Mouse (Mus musculus) spleen, postnatal 14 days (tissue): Measurements from ENCODE around the gene Tmem72.

Experiments used
- DNase-seq, 2 experiments: peaks; one replicate each; pipeline ENCODE4 v3.0.0; 2021 to 2022; ENCODE audit warnings: low spot score in 2 of 2

Tmem72 gene

DNA sequence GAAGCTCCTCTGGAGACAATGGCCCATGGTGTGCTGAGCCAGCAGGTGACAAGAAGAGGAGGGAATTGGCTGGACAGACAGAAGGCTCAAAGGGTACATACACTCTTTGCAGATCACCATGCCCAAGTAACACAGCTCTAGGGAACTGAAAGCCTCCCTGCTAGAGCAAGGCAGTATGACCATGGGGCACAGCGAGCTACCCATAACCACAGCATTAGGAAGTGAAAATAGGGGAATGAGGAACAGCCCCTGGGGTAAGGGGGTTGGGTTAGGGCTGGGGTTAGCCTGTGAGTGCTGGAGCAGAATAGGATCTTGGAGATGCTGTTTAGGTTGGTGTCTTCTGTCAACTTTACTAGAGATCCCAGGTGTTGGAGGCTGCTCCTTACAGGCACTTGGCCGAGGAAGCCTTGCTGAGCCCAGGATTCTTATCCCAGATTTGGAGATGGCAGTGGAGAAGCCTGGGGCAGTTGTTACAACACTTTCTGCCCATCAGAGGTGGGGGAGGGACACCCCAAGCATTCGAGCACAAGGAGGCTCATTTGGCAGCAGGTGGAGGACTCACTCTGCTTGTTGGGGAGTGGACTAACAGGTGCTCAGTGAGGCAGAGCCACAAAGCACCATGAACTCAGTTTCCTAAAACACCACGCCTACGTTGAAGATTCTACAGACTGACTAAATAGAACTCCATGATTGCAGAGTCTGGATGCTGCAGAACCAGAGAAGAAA lies 37.0 kb downstream of the Tmem72 start:
- DNase-seq, result peak in 1 of 2 experiments; percentile 29

DNA sequence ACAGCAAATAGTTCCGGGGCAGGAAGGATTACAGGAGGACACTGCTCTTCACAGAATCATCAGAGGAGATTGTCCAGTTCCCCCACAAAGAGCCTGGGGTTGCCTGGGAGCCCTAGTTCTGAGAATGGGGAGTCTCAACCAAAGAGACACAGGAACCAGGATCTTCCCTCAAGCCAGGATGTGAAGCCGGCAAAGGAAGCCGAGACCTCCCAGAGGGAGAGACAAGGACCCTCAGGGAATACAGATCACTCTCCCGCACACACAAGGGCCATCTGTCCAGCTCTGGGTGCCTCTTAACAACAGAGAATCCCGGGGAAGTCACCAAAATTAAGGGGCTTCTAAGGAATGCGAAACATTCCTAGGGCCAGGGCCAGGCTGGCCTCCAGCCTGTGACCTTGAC lies 39.4 kb downstream of the Tmem72 start:
- no peak for DNase-seq

DNA sequence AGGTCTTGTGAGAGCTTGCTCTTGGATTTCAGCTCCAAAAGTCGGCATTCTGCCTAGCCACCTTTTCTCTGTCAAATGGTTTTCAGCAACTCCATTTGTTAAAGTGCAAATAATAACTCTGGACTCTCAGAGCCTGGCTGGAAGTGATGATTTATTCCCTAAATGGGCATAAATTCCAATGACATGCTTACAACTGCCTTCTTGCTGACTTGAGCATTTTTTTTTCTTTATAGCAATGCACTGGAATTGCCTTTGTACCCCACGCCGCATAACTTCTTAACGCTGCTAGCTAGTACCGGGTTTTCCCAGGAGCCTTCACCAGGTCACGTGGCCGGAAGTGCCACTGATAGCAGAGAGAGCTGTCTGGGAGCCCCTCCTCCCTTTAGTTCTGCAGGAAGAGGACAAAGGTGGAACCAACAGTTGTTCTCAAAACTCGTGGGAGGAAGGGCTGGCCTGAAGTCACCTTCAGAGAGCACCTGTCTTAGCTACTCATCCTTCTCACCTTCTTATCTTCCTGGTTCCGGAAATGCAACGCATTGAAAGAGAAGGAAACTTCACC lies 40.3 kb downstream of the Tmem72 start:
- no peak for DNase-seq

DNA sequence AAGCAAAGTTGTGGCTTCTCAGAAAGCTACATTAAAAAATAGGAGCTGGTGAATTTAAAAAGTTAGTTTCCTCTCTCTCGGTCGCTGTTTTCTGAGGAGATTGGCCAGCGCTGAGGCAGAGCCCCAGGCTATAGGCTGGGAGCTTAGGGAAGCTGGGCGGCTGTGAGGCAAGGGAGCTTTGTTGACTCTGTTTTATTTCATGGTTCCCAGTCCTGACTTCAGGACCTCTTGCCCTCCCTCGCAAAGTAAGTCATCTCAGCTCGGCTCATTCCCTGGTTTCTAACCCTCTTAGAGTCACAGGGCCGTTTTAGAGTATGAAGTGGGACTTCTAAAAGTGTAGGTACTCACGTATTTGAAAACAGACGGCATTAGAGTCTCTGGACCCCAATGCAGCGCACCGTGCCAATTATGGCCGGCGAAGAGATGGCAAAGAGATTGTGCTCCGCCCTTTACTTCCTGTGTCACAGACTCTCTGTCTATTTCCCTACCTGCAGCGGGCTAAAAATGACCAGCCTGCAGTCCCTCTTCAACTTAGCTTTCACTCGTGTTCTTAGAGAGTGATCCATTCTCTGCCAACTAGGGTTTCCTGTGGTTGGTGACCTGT lies 42.3 kb downstream of the Tmem72 start:
- DNase-seq, result no peak

- peak; percentile 76 to 82 for DNase-seq
These were observed 43.0 kb downstream of the Tmem72 start, which contains the start of gene Rassf4 for GRCm38 (mm10) chr6:116673471-116674282. Rassf4 (minus strand) TSS chr6:116673952.

- no peak for DNase-seq
These were observed 44.4 kb downstream of the Tmem72 start for GRCm38 (mm10) chr6:116672349-116672748.

- DNase-seq, result no peak
These were observed 44.9 kb downstream of the Tmem72 start for GRCm38 (mm10) chr6:116671768-116672167.

- no peak for DNase-seq
These were observed 45.7 kb downstream of the Tmem72 start for GRCm38 (mm10) chr6:116671031-116671430.

- DNase-seq, result no peak
These were observed 46.6 kb downstream of the Tmem72 start for GRCm38 (mm10) chr6:116670144-116670543.

- DNase-seq, result no peak
These were observed 47.8 kb downstream of the Tmem72 start for GRCm38 (mm10) chr6:116668682-116669470.

DNA sequence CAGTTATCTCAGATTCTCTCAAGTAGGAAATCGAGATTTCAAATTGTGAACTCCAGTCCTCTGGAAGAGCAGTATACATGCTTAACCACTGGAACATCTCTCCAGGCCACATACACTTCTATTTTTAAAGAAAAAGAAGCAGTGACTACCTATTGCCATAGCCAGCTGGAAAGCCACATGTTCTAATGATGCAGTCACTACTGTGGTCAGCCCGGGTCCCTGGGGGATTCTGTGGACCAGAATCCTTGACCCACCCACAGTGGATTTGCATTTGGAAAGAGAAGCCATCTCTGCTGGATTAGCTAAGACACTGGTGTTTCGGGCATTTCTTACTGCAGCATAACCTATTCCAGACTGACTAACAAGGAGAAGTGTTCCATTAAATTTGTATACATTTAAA lies 49.3 kb downstream of the Tmem72 start:
- DNase-seq, result no peak

DNA sequence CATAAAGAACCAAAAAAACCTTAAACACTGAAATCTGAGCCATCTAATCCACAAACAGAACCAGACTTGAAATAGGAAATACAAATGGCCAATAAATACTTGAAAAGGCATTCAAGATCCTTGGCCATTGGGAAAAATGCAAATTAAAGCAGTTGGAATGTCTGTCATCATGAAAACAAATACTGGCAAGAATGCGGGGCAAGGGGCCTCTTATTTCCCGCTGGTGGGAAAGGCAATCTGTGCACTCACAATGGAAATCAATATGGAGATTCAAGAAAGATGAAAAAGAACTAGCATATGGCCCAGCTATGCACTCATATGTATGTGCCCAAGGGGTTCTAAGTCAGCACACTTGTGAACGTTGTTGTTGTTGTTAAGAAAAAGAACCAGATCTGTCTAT lies 49.8 kb downstream of the Tmem72 start:
- DNase-seq, result no peak

DNA sequence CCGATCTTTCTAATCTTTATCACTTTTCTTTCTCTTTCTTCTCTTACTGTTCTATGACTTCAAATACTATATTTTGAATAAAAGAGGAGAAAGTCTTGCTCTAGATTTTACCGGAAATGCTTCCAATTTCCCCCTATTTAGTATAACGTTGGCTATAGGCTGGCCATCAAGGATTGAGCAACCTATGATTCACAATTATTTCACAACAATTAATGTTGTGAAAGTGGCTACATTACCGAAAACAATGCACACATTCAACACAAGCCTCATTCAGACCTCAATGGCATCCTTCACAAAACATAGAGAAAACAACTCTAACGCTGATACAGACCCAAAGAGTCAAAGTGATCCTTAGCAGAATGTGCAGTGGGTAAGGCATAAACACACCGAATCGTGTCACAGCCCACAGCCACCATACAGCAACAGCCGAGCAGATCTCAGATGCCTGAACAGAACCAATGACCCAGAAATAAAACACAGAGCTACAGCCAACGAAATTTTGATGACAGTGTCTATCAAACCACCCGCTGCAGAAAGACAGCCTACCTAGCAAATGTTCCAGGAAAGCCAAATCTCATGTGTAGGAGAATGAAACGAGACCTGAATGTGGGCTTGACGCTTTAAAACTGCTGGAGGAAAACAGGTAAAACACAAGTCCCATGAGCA lies 50.5 kb downstream of the Tmem72 start:
- no peak for DNase-seq

- no peak for DNase-seq
These were observed 51.9 kb downstream of the Tmem72 start for GRCm38 (mm10) chr6:116664830-116665229.

- no peak for DNase-seq
These were observed 52.7 kb downstream of the Tmem72 start for GRCm38 (mm10) chr6:116664031-116664430.

- DNase-seq, result no peak
These were observed 53.3 kb downstream of the Tmem72 start for GRCm38 (mm10) chr6:116663364-116663763.

DNA sequence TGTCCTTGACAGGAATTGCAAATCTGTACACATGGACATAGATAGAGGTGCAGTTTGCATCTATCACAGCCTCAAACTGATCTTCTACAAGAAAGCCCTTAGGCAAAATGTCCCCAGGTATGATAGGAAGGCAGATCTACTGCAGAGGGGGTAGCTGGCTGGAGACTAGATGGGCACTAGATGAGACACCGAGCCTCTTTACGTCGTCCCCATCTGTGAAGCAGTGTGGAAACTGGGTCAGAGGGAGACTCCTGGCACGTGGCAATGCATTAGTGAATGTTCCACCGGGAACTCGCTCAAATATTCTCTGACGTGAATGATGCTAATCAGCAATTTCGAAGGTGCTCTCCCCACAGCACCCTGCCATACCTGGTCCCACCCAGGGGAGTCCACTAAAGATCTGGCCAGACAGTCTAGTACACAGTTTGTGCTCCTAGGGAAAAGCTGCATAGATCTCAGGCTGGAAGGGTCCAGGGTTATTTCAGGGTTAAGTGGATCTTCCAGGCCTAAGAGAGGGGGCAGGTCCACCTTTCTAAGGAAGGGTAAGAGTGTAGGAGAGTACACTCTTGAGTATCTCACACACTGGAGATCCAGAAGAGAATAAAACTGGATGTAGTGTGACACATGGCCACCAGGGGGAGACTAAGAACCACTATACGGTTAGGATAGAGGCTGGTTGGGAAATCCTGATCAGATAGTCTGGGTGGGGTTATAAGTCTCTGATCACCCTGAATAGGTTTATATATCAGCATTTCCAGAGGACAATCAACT lies 62.8 kb downstream of the Tmem72 start:
- peak in 1 of 2 experiments; percentile 52 for DNase-seq

GRCm38 (mm10) chr6:116653191-116653590 lies 63.5 kb downstream of the Tmem72 start:
- DNase-seq, result no peak

DNA sequence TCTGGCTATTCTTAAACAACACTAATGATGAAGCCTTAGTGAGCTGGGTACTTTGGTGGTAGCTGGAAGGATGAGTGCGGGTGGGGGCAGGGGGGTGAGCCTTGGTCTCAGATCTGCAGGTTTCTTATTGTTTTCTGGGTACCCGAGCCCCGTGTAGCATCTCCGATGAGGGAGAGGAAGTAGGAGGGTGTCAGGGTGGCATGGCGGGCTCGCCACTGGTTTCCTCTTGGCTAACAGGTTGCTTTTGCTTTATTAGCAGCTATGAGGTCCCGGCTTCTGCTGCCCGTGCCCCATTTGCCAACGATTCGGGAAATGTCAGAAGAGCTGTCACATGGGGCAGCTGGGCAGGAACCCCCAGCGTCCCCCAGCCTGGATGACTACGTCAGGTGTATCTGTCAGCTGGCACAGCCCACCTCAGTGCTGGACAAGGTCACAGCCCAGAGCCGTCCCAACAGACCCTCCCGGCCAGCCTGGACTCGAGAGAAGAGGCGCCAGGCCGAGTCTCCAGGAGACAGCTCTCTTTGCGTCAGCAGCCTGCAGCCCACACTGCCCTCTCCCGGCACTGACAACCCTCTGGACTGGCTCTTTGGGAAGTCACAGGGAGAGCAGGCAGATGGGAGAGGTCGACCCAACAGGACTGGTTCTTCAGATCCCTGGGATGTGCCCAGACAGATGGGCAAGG lies 65.1 kb downstream of the Tmem72 start:
- DNase-seq, result no peak

DNA sequence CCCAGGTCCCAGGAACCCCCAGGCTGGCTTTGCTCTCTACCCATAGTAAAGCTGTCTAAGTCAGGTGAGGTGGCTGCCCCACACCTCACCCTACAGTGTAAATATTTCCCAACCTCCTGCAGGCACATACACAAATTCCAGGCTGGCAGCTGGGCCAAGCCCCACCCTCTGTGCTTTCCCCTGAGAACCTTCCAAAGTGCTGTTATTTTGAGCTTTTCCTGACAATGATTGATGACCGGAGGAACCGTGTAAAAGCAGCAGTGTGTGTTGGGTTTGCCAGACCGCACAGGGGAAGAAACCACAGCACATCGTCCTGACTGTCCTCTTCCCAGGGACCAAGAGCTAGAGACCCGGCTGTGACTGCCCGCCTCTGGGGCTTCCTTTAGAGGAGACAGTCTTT lies 66.3 kb downstream of the Tmem72 start, which contains the start of gene Depp1:
Gene Depp1, plus strand, starts transcription at position 204 of the 400 bp plus-strand sequence.
- no peak for DNase-seq
